Mouse (Mus musculus) forebrain, embryonic 16.5 days (tissue): ENCODE results near the gene Nt5c2. TPM values are rescaled to one million over a fixed set of nuclear protein-coding genes. Genes with fewer than 3 reads are reported as not detected.
"Not testable (repeated sequence)": the region's sequence is repeated elsewhere in the genome, so short reads cannot be mapped to it uniquely, and the experiment has no call there.

Source experiments
- ATAC-seq: fragments of 200-750 bp; cut with Nextera tagmentation; 2 replicates; pipeline ENCODE4 v1.8.0; 2017; ENCODE audit warnings: mild to moderate bottlenecking, moderate library complexity
- H3K27ac ChIP-seq: fragments of 300-500 bp; sonication (generic); 2 replicates; pipeline ENCODE4 v1.5.1; 2014; ENCODE audit warnings: low read length, control low read depth
- H3K27me3 ChIP-seq: fragments of 300-500 bp; sonication (generic); replicated peaks from 2 replicates; pipeline ENCODE4 v1.6.1; 2014; ENCODE audit warnings: low read length; ENCODE audit not compliant: control insufficient read depth, insufficient read depth
- H3K36me3 ChIP-seq: fragments of 300-500 bp; sonication (generic); 2 replicates; pipeline ENCODE4 v1.6.1; 2014; ENCODE audit not compliant: control insufficient read depth, insufficient read depth
- H3K4me1 ChIP-seq: fragments of 300-500 bp; sonication (generic); replicated peaks from 2 replicates; pipeline ENCODE4 v1.6.1; 2014; ENCODE audit warnings: low read length; ENCODE audit not compliant: control insufficient read depth, insufficient read depth
- H3K4me2 ChIP-seq: fragments of 300-500 bp; sonication (generic); 2 replicates; pipeline ENCODE4 v1.6.1; 2014; ENCODE audit warnings: mild to moderate bottlenecking, low read length, control low read depth
- H3K4me3 ChIP-seq: fragments of 300-500 bp; sonication (generic); replicated peaks from 2 replicates; pipeline ENCODE4 v1.5.1; 2014; ENCODE audit warnings: mild to moderate bottlenecking, low read length, control low read depth
- H3K9ac ChIP-seq: fragments of 300-500 bp; sonication (generic); replicated peaks from 2 replicates; pipeline ENCODE4 v1.6.1; 2014; ENCODE audit warnings: low read depth, low read length, control low read depth
- H3K9me3 ChIP-seq: fragments of 300-500 bp; sonication (generic); 2 replicates; pipeline ENCODE4 v1.6.1; 2016; ENCODE audit warnings: low read length; ENCODE audit not compliant: control insufficient read depth
- WGBS: fragments of 180-500 bp; shearing (Covaris S2); extraction: QIAGEN DNeasy Blood & Tissue Kit; methylation state at CpG from one replicate; pipeline ENCODE4 v1.1.7; 2014; 5-methylcytosine and 5-hydroxymethylcytosine counted together
- polyA plus RNA-seq: library from polyadenylated mRNA; unstranded; fragments of >200 nt; fragmentation: Nextera tagmentation; extraction: Ambion mirVana; gene quantifications from 2 replicates; pipeline ENCODE4 v1.2.1, GENCODE M21; 2015

The Nt5c2 gene
- polyA plus RNA-seq, 1 experiment from 2014 or later: 81.4 TPM

GRCm38 (mm10) chr19:46987646-46988045 lies 27.3 kb downstream of the Nt5c2 start:
- ATAC-seq: no peak
- H3K27ac ChIP-seq: no peak overlapping the region
- H3K4me1 ChIP-seq: peaks cover 2% of the 10 kb centered on the region; the same call in 1 of the 2 replicates
- no peak overlapping the region for H3K4me2 ChIP-seq
- 85% methylated on average over 6 of the region's 6 CpGs for WGBS
- no peaks in the 10 kb centered on the region for H3K36me3 ChIP-seq
- H3K9me3 ChIP-seq: no peaks in the 10 kb centered on the region
- no peaks in the 10 kb centered on the region for H3K27me3 ChIP-seq
- H3K9ac ChIP-seq: no peak overlapping the region
- no peak overlapping the region for H3K4me3 ChIP-seq

DNA sequence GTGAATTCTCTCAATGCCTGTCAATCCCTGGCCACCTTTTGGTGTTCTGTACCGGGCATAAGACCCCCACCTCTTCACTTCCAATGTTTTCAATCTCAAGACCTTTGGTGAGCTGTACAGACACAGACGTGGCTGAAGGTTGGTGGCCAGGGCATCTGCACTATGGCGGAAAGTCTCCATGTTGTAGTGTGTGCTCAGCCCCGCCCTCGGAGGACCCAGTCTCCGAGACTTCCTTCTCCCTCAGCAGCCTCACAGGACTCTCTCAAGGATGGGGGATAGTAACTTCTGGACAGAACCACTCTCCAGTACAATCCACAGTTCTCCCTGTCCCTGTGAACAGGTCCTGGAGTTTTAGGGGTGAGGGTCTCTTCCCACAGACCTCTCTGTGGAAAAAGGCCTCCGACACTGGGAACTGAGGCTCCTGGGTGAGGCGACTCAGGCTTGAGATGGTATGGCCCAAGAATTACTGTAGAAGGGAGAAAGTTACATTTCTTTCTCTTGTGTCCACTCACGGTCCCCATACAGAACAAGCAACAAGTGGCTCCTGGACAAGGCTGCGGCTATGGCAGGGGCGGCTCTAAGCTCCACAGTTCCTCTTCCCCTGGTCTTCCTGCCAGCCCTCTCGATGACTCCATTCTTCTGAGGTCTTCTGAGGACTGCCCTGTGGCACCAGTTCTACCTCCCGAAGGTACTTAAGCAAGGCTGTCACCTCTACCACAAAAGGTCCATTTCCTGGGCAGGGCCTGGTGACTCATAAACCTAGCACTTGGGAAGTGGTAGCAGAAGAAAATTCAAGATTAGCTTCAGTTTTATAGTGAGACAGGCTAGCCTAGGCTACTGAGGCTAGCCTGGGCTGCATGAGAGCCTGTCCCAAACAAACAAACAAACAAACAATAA lies 30.0 kb downstream of the Nt5c2 start:
- Histone ChIP-seq H3K4me2 (no peak overlapping the region), H3K27ac (no peak overlapping the region), H3K9me3 (no peaks in the 10 kb centered on the region), H3K4me3 (no peak overlapping the region), H3K36me3 (no peaks in the 10 kb centered on the region), H3K9ac (no peak overlapping the region), H3K4me1 (peaks cover 2% of the 10 kb centered on the region; the same call in 1 of the 2 replicates), H3K27me3 (no peaks in the 10 kb centered on the region)
- WGBS: 89% methylated on average over 13 of the region's 13 CpGs
- no peak for ATAC-seq

GRCm38 (mm10) chr19:46983966-46984380 lies 31.0 kb downstream of the Nt5c2 start:
- no peak overlapping the region for H3K4me3 ChIP-seq
- H3K9me3 ChIP-seq: no peaks in the 10 kb centered on the region
- no peak for ATAC-seq
- H3K9ac ChIP-seq: no peak overlapping the region
- no peaks in the 10 kb centered on the region for H3K36me3 ChIP-seq
- H3K27me3 ChIP-seq: no peaks in the 10 kb centered on the region
- H3K4me2 ChIP-seq: no peak overlapping the region
- H3K27ac ChIP-seq: no peak overlapping the region
- H3K4me1 ChIP-seq: peaks cover 2% of the 10 kb centered on the region; the same call in 1 of the 2 replicates
- WGBS: 60% methylated on average over 11 of the region's 11 CpGs

GRCm38 (mm10) chr19:46983352-46983965 lies 31.5 kb downstream of the Nt5c2 start:
- no peaks in the 10 kb centered on the region for H3K36me3 ChIP-seq
- no peak overlapping the region for H3K4me3 ChIP-seq
- H3K4me2 ChIP-seq: no peak overlapping the region
- H3K9ac ChIP-seq: no peak overlapping the region
- H3K27me3 ChIP-seq: no peaks in the 10 kb centered on the region
- no peak for ATAC-seq
- H3K9me3 ChIP-seq: no peaks in the 10 kb centered on the region
- no peak overlapping the region for H3K27ac ChIP-seq
- peaks cover under 1% of the 10 kb centered on the region; the same call in 1 of the 2 replicates for H3K4me1 ChIP-seq
- WGBS: 52% methylated on average over 14 of the region's 14 CpGs

DNA sequence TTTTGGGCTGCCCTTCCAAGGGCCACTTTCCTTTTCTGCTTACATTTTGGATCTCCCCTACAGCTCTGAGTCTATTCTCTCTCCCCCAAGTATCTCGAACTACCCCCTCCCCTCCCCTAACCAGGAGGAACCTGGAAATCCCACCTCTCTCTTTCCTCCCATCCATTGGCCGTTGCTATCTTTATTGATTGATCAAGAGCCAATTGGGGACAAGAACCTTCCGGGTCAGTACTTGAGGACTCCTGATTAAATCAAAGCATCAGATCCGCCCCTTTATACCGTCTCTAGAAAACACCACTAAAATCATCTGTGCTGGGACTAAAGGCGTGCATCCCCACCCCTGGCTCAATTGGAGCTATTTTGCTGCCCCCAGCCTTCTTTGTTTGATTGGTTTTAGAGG lies 33.5 kb downstream of the Nt5c2 start:
- no peak for ATAC-seq

GRCm38 (mm10) chr19:46979781-46980105 lies 35.2 kb downstream of the Nt5c2 start:
- H3K27ac ChIP-seq: no peak overlapping the region
- H3K36me3 ChIP-seq: no peaks in the 10 kb centered on the region
- 72% methylated on average over 3 of the region's 3 CpGs for WGBS
- no peaks in the 10 kb centered on the region for H3K4me1 ChIP-seq
- H3K9me3 ChIP-seq: no peaks in the 10 kb centered on the region
- no peak overlapping the region for H3K9ac ChIP-seq
- ATAC-seq: no peak
- H3K4me3 ChIP-seq: no peak overlapping the region
- no peaks in the 10 kb centered on the region for H3K27me3 ChIP-seq
- H3K4me2 ChIP-seq: no peak overlapping the region

More for the DNA sequence above, 33.5 kb downstream of the Nt5c2 start:
- WGBS: 39% methylated on average over 6 of the region's 6 CpGs
- H3K4me1 ChIP-seq: no peaks in the 10 kb centered on the region
- H3K36me3 ChIP-seq: no peaks in the 10 kb centered on the region
- no peak overlapping the region for H3K9ac ChIP-seq
- no peak overlapping the region for H3K27ac ChIP-seq
- no peak overlapping the region for H3K4me2 ChIP-seq
- no peaks in the 10 kb centered on the region for H3K27me3 ChIP-seq
- H3K9me3 ChIP-seq: no peaks in the 10 kb centered on the region
- H3K4me3 ChIP-seq: no peak overlapping the region

- H3K4me2 ChIP-seq: no peak overlapping the region
- no peaks in the 10 kb centered on the region for H3K9me3 ChIP-seq
- no peak overlapping the region for H3K27ac ChIP-seq
- H3K9ac ChIP-seq: no peak overlapping the region
- ATAC-seq: no peak
- H3K36me3 ChIP-seq: no peaks in the 10 kb centered on the region
- WGBS: 88% methylated on average over 17 of the region's 17 CpGs
- H3K27me3 ChIP-seq: no peaks in the 10 kb centered on the region
- H3K4me3 ChIP-seq: no peak overlapping the region
- H3K4me1 ChIP-seq: no peaks in the 10 kb centered on the region
Measured at GRCm38 (mm10) chr19:46978920-46979780, 35.8 kb downstream of the Nt5c2 start.

GRCm38 (mm10) chr19:46978069-46978468 lies 36.9 kb downstream of the Nt5c2 start:
- 95% methylated on average over 3 of the region's 3 CpGs for WGBS
- not testable (repeated sequence) for H3K9me3 ChIP-seq, H3K9ac ChIP-seq, H3K4me2 ChIP-seq, H3K4me3 ChIP-seq, H3K27ac ChIP-seq, ATAC-seq, H3K36me3 ChIP-seq, H3K27me3 ChIP-seq, H3K4me1 ChIP-seq

DNA sequence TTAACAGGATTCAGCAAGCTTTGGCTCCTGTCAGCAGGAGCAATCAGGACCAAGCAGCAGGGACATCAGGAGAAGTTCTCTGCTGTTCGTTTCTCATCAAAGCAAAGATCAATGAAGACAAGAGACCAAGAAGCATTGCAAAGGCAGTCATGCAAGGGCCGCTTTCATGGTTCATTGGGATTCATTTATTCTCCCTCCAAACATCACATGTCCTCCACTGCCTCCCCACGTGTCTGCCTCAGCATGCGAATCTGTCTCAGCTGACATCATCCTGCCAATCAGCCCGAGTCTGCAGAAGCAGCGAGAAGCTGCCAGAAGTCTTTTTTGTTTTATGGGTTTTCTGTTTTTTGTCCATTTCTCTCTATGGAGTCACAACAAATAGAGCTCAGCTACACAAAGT lies 37.5 kb downstream of the Nt5c2 start:
- Histone ChIP-seq H3K4me1 (no peaks in the 10 kb centered on the region), H3K4me2 (no peak overlapping the region), H3K27me3 (no peaks in the 10 kb centered on the region), H3K4me3 (no peak overlapping the region), H3K36me3 (no peaks in the 10 kb centered on the region), H3K9me3 (no peaks in the 10 kb centered on the region), H3K9ac (no peak overlapping the region), H3K27ac (no peak overlapping the region)
- 17% methylated on average over 6 of the region's 6 CpGs for WGBS
- no peak for ATAC-seq
